9 mouse cellular contexts compared by ENCODE assay signal in genomic region chr8:110177359-110178155, GRCm38 (mm10). TPM values are rescaled to one million over a fixed set of nuclear protein-coding genes. Genes with fewer than 3 reads are reported as not detected.
A peak's percentile ranks its signal among the peaks of the same experiment; 100 is the strongest.
DNase-seq lines count a peak whose midpoint lies in the region; ATAC-seq lines count a peak whose summit lies in the region.
"Had no signal": no experiment of that assay in that cellular context is flagged by ENCODE, and none has a peak within 500 bp of the region (broad histone marks: within the 10 kb centered on the region; RNA-seq: fewer than 3 reads in every experiment).

No protein-coding gene starts in this region.

- no peak overlapping the region for H3K27ac ChIP-seq in stomach, embryonic 16.5 days (ENCODE audit: low read length)

- H3K4me3 ChIP-seq in stomach, embryonic 16.5 days (replicated peaks; ENCODE audit: low read length) = peak overlapping the region; percentile 3; the same call in 1 of the 2 replicates

- H3K27me3 ChIP-seq in stomach, embryonic 16.5 days (ENCODE audit: control insufficient read depth, insufficient read depth, low read length) = peaks cover 4% of the 10 kb centered on the region; the same call in 1 of the 2 replicates

- H3K9ac ChIP-seq in stomach, embryonic 16.5 days (ENCODE audit: low read length) = no peak overlapping the region

- intact Hi-C loops in left cerebral cortex, postnatal 10 days (cut with DNase I) = no loop called here

- peak overlapping the region; percentile 31; the same call in 1 of the 2 replicates for H3K4me2 ChIP-seq in stomach, embryonic 16.5 days (ENCODE audit: low read depth, low read length)

- peak; percentile 22 for DNase-seq in layer of hippocampus, adult 11-12 months (ENCODE audit: low spot score)
- no peak for DNase-seq in layer of hippocampus, adult 9-10 months (ENCODE audit: low spot score)
- peak; percentile 92 to 94 for DNase-seq in cerebellum, adult 18-20 months
- DNase-seq in gastrocnemius, postnatal 25 days = peak; percentile 26
- DNase-seq in left cerebral cortex, postnatal 10 days (ENCODE audit: extremely low spot score in 1 of 2, low spot score in 2 of 2) = peak; percentile 44 to 83
- DNase-seq in embryo, embryonic 10.5 days (ENCODE audit: low spot score) = no peak

- peaks cover 4% of the 10 kb centered on the region; the same call in 1 of the 2 replicates for H3K4me1 ChIP-seq in stomach, embryonic 16.5 days (ENCODE audit: control insufficient read depth, insufficient read depth, low read length)

- ATAC-seq in stomach, embryonic 16.5 days (ENCODE audit: insufficient read depth, low FRiP score) = peak; percentile 60; the same call in 1 of the 2 replicates
- no peak for ATAC-seq in CD4-positive, CD25-positive, alpha-beta regulatory T cell, adult 4 months

- no peaks in the 10 kb centered on the region for H3K9me3 ChIP-seq in stomach, embryonic 16.5 days (replicated peaks; ENCODE audit: control insufficient read depth, low read length)

- WGBS in stomach, embryonic 16.5 days = 18% methylated on average over 22 of the region's 22 CpGs

- H3K36me3 ChIP-seq in stomach, embryonic 16.5 days (ENCODE audit: control insufficient read depth, insufficient read depth, low read length) = no peaks in the 10 kb centered on the region

RNA-seq across cellular contexts. Expression of gene Calb2, which starts 9.5 kb away (rescaled TPM):
- not detected for total RNA-seq in gastrocnemius, postnatal 25 days (2021)
- total RNA-seq in left cerebral cortex, postnatal 10 days (2021) = 10 to 100 TPM; 59.2 to 70.7 TPM
- polyA plus RNA-seq in stomach, embryonic 16.5 days (2015; fragmentation: Nextera tagmentation; extraction: Ambion mirVana) = 0.15 and 0.47 TPM in 2 replicates
- polyA plus RNA-seq in CD4-positive, CD25-positive, alpha-beta regulatory T cell, adult 4 months (2017; shearing (Covaris generic)) = not detected
- total RNA-seq: gastrocnemius, adult 8-10 months had no signal

RNA-seq across cellular contexts. Expression of gene Cmtr2, which starts 37.9 kb away (rescaled TPM):
- total RNA-seq in gastrocnemius, postnatal 25 days (2021) = 1 to 10 TPM; 2.3 to 2.7 TPM
- 1 to 10 TPM; 5.1 to 5.3 TPM for total RNA-seq in left cerebral cortex, postnatal 10 days (2021)
- 8.5 and 9.2 TPM in 2 replicates for polyA plus RNA-seq in stomach, embryonic 16.5 days (2015; fragmentation: Nextera tagmentation; extraction: Ambion mirVana)
- 10 to 100 TPM in 1 of 2 experiments, 1 to 10 TPM in 1; 7.2 to 10.7 TPM for polyA plus RNA-seq in CD4-positive, CD25-positive, alpha-beta regulatory T cell, adult 4 months (2017; shearing (Covaris generic))

Comparison
In these comparisons a context has a peak if more than half of its experiments do, and no peak if none do; other contexts are left out.
1. DNase-seq: peak in layer of hippocampus, adult 11-12 months (single experiment), cerebellum, adult 18-20 months (2 of 2), gastrocnemius, postnatal 25 days (single experiment) and left cerebral cortex, postnatal 10 days (2 of 2); none in layer of hippocampus, adult 9-10 months (single experiment) and embryo, embryonic 10.5 days (single experiment).
2. RNA of gene Calb2, which starts 9.5 kb away (total RNA-seq): 59.2 to 70.7 TPM in left cerebral cortex, postnatal 10 days; not detected in gastrocnemius, postnatal 25 days; every median in the first group is over 10 times any median in the second.